Mouse (Mus musculus) spleen, embryonic (tissue): ENCODE results near the gene Iglon5.

Experiments
- CTCF ChIA-PET: fragments of 350-600 bp; sonication (Branson Sonifier 250); formaldehyde crosslinking; loops from one replicate; lab custom pipeline; 2022; lab: Charles Lee

Gene Iglon5

DNA sequence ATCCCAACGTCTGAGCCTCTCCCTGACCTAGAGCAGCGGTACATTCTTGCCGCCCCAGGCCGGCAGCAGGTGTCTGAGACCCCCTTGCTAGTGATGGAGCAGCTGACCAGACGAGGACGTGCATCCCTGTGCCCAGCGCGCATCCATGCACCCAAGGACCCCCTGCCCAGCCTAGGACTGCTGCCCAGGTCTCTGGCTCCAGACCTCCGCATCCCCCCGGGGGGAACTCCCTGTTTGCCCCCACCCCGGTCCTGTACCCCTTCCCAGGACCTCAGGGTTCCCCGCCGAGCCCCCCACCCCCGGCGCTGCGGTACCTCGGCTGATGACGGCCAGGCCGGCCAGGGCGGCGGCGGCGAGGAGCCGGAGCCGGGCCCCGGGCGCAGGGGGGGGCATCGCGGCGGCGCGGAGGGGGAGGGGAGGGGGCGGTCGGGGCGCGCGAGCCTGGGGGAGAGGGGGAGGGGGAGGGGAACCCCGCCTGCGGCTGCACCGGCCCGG lies at the start of gene Iglon5:
Gene Iglon5 (minus strand): TSS at position 445 of the 495 bp plus-strand sequence.
- CTCF ChIA-PET = no interaction called here

GRCm38 (mm10) chr7:43538524-43538923 lies 48.6 kb upstream of the Iglon5 start:
- CTCF ChIA-PET = no interaction called here

DNA sequence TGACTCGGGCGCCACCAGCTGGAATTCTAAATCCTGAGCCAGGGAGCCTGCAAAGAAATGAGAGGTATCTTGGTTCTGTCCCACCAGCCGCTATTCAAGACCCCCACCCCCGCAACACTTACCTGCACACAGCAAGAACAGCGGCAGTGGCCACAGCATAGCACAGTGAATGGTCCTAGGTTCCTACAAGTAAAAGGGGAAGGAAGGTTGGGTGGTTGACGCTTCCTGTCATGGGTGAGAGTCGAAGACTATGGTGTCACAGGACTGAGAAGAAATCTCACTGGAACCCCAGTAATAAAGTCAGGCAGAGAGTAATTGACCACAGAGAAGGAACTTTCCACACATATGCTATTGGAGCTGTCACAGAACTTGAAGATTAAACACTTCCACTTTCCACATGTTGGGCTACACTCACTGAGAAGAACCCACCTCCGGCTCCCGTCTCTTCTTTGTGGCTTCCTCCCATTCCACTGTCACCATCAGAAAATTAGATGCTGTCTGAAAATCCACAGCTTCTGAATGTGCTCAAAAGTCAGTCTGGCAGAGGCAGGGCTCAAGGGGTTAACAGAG lies 43.1 kb upstream of the Iglon5 start:
- CTCF ChIA-PET = interaction anchor here (0.6 kb wide), 1 partner anchor 50 kb away, joined by 6 read pairs; no protein-coding TSS in a partner anchor

- CTCF ChIA-PET = no interaction called here
Measured at GRCm38 (mm10) chr7:43530216-43530785, 40.4 kb upstream of the Iglon5 start.

GRCm38 (mm10) chr7:43525313-43525712 lies 35.4 kb upstream of the Iglon5 start:
- CTCF ChIA-PET = no interaction called here

- CTCF ChIA-PET = no interaction called here
Measured at GRCm38 (mm10) chr7:43522776-43523175, 32.9 kb upstream of the Iglon5 start.

DNA sequence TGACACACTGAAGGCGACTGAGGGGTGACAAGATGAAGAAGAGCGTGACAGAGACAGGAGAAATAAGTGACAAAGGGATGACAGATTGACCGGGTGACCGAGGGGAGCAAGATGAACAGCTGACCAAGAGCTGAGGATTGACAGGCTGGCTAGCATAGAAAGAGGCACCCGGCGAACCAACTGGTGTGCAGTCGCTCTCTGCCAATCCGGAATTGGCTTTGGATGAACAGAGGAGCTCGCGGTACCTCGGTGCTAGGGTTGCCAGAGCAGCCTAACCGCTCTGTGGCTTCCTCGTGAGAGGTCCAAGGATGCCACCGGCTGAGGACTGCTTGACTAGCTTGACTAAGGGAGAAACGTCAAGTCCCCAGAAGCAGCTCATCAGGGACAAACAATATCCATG lies 28.5 kb upstream of the Iglon5 start:
- CTCF ChIA-PET = no interaction called here

DNA sequence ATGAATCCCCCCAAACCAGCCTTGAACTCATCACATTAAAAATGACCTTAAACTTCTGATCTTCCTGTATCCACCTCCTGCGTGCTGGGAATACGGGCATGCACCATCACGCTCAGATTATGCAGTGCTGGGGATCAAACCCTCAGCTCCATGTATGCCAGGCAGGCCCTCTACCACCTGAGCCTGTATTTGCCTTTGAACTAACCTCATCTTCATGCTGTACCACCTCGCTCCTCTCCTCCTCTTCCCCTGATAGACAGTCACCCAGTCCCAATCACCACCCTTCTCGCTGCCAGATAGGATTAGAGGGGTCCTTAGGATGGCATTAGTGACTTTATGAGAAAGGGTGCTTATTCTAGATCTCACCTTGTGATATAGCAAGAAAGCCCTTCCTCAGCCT lies 25.2 kb upstream of the Iglon5 start:
- CTCF ChIA-PET = interaction anchor here (0.5 kb wide), 1 partner anchor 15 kb away, joined by 6 read pairs; no protein-coding TSS in a partner anchor

GRCm38 (mm10) chr7:43512519-43512918 lies 22.6 kb upstream of the Iglon5 start:
- CTCF ChIA-PET = no interaction called here

- CTCF ChIA-PET = no interaction called here
Measured at GRCm38 (mm10) chr7:43511707-43512478, 22.0 kb upstream of the Iglon5 start.

- CTCF ChIA-PET = interaction anchor here (0.6 kb wide), 1 partner anchor 118 kb away, joined by 6 read pairs; no protein-coding TSS in a partner anchor
Measured at GRCm38 (mm10) chr7:43495343-43496021, 5.6 kb upstream of the Iglon5 start.

GRCm38 (mm10) chr7:43490861-43491260 lies 986 bp upstream of the Iglon5 start:
- CTCF ChIA-PET = no interaction called here

- CTCF ChIA-PET = no interaction called here
Measured at GRCm38 (mm10) chr7:43490182-43490584, 308 bp upstream of the Iglon5 start.

DNA sequence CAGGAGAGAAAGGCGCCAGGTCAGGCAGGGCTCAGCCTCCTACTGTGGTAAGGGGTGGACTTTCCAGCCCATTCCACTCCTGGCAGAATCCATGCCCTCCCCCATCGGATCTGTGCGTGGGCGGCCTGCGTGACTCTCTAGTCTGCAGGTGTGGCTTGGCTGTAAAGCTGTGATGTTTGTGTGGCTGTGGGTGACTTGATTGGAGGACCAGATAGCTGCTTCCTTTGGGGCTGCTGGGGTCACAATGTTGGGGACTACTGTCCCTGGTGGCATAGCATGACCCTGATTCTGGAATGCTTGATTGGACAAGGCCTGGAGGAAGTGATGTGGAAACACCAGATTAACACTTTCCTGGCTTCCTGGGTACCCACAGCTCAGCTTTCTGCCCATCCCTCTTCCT lies 1.2 kb downstream of the Iglon5 start:
- CTCF ChIA-PET = no interaction called here

DNA sequence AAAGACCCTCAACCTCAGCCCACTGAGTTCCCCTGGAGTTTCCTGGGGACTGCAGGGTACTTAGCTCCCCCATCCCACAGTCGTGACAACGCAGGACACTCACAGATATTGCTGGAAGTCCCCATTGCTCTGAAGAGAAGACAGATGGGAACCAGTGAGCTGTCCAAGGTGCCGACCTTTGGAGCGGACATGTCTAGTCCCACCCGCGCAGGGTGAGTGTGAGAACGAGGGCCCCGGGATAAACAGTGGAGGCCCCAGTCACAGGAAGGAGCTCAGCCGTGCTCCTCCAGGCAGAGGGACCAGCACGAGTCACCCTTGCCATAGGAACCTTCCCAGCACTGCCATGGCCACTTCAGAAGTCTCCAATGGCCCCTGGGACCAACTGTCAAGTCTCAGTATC lies 6.6 kb downstream of the Iglon5 start:
- CTCF ChIA-PET = interaction anchor here (0.7 kb wide), 1 partner anchor 50 kb away, joined by 6 read pairs; no protein-coding TSS in a partner anchor

DNA sequence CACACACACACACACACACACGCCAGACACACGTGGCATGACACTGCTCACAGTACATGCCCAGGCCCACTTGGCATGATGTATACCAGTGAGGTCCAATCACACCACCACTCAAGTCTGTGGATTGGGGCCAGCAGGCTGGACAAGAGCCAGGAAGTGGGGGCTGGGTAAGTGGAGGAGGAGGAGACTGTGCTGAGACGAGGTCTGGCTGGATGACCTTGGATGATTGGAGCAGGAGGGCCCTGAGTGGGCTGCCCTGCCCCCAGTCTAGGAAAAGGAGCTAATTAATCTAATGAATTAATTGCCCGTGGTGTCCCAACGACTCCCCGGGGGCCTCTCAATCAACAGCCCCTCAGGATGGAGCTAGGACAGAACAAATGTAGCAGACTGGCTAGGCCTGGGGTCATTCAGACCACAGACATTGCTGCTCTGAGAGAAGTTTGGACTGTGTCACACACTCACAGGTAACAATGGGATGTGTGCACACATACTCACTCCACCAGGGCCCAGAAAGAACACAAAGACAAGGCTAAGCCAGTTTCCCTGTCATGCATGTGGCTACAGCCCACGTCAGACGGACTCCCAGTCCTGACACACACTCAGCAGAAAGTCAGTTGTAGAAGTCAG lies 7.7 kb downstream of the Iglon5 start:
- CTCF ChIA-PET = interaction anchor here (0.6 kb wide), 2 partner anchors 114 to 140 kb away, joined by 3 read pairs; no protein-coding TSS in a partner anchor

DNA sequence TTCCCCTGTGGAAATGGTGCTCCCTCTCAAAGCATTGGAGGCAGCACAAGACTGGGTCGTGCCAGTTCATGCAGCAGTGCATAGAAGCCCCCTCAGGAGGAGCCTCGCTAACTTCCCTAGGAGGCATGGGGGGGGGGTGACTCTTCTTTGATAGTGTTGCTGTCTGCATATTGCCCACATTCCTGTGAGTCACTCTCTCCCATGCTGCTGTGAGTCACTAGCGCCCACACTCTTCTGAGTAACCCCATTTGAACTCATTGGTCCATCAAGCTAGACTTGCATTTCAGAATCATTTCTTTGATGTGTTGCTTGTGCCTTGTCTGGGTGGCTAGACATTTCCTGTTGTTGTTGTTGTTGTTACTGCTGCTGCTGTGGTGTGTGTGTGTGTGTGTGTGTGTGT lies 8.7 kb downstream of the Iglon5 start:
- CTCF ChIA-PET = interaction anchor here (0.6 kb wide), 1 partner anchor 141 kb away, joined by 3 read pairs; no protein-coding TSS in a partner anchor

DNA sequence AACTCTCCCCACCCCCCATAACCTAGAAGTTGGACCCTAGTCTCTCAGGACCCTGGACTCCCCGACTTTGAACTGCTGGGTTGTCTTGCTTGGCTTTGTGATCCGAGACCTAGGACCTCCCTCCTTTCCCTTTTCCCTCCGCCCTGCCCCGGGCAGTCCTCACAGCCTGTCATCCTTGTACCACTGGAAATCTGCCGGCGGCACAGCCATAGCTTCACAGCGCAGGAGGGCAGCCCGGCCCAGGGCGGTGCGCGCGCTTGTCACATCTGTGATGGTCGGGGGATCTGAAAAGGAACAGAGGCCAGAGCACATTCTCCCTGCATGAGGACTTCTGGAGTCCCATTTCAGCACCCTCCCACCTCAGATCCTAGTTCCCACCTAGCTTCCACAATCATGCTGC lies 13.5 kb downstream of the Iglon5 start:
- CTCF ChIA-PET = no interaction called here

- CTCF ChIA-PET = no interaction called here
Measured at GRCm38 (mm10) chr7:43475706-43476105, 14.2 kb downstream of the Iglon5 start.

GRCm38 (mm10) chr7:43470373-43470772 lies 19.5 kb downstream of the Iglon5 start:
- CTCF ChIA-PET = interaction anchor here (1.1 to 1.5 kb wide), 2 partner anchors 8 to 115 kb away, joined by 3 read pairs; no protein-coding TSS in a partner anchor

GRCm38 (mm10) chr7:43466099-43466694 lies 23.7 kb downstream of the Iglon5 start:
- CTCF ChIA-PET = interaction anchor here (0.5 kb wide), 1 partner anchor 113 kb away, joined by 4 read pairs; no protein-coding TSS in a partner anchor
